Mouse (Mus musculus) thymus, adult 2 months (tissue): ENCODE results near the gene Zfp704.

Source experiments
- CTCF ChIP-seq: fragments of 200-500 bp; IDR thresholded peaks from 2 replicates; pipeline ENCODE4 v1.5.1; 2012; ENCODE audit warnings: mild to moderate bottlenecking, control low read depth, low read length, moderate library complexity, borderline replicate concordance; ENCODE audit not compliant: control insufficient read depth, poor library complexity, insufficient read depth; ENCODE audit errors: extremely low read depth
- POLR2A ChIP-seq: fragments of 200-500 bp; IDR thresholded peaks from 2 replicates; pipeline ENCODE4 v1.6.1; 2012; ENCODE audit warnings: mild to moderate bottlenecking, low read length, control low read depth, moderate library complexity; ENCODE audit not compliant: control insufficient read depth, poor library complexity, insufficient read depth; ENCODE audit errors: extremely low read depth

- TF ChIP-seq POLR2A (no peak), CTCF (no peak)
Observed at GRCm38 (mm10) chr3:9499489-9499888, 110.4 kb downstream of the Zfp704 start.
